Mouse (Mus musculus): ENCODE data around the gene Stkld1.
"Not testable (repeated sequence)": the region's sequence is repeated elsewhere in the genome, so short reads cannot be mapped to it uniquely, and the experiment has no call there.

The Stkld1 gene

DNA sequence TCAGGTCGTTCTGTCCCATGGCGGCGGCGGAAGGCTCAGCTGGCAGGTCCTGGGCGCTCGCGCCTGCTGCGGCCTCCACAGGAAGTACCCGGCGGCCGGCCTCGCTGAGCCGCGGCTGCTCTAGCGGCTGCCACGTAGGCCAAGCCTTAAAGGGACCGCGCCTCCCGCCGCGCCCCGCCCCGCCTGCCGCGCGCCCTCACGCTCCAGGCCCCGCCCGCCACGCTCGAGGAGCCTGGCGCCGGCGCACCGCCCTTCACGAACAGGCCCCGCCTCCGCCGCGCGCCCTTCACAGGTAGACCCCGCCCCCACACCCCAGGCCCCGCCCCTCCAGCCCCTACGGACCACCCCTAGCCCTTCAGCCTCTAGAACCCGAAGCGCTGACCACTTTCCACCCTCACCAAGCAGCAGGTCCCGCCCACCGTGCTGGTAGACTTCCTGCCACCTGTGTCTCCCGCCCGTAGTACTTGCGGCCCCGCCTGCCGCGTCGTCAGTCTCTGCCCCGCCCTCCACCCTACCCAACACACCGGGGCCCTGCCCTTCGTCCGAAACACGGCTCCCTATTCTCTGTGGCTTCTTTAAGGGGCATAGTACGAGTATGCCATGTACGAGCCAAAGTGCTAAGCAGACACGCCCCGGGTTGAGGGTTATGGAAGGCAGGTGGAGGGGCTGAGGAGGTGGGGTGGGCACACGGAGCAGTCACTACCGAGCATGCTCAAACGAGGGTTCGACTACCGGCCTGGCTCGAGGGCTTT is at the start of gene Stkld1, which contains the start of gene Surf4:
Gene Stkld1, plus strand, starts transcription at position 744 of the 752 bp plus-strand sequence.
Gene Surf4, minus strand, starts transcription at position 625 of the 752 bp plus-strand sequence.
- DNase-seq (ENCODE audit: low spot score in 2 of 2) = peak; percentile 76 to 91

DNA sequence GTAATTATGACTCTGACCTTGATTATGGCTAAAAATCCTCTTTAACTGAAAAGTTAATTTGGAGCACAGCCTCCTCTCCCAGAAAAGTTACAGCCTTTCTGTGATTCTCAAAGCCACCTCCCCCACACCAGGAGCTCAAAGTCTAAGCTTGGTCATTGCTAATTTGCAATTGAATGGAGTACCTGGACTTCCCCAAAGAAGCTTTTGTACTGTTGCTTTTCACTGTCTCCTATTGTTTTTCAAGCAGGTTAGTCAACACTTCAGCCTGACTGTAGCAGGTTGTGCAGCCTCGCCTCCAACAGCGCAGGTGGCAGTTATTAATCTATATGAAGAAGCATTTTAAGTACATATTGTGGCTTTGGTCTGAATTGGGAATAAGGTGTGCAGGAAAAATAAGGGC is 48.3 kb upstream of the Stkld1 start:
- DNase-seq (ENCODE audit: low spot score in 2 of 2) = not testable (repeated sequence)

- DNase-seq (ENCODE audit: low spot score in 2 of 2) = not testable (repeated sequence)
Observed at GRCm38 (mm10) chr2:26886170-26886569, 47.7 kb upstream of the Stkld1 start.

DNA sequence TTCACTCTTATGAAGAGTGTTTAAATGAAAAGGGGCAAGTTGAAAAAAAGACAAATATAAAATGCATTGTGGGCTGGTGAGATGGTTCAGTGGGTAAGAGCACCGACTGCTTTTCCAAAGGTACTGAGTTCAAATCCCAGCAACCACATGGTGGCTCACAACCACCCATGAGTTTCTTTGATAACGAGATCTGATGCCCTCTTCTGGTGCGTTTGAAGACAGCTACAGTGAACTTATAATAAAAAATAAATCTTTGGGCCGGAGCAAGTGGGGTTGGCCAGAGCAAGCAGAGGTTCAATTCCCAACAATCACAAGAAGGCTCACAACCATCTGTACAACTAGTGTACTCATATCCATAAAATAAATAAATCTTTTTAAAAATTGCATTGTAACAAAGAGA is 37.9 kb upstream of the Stkld1 start:
- no peak for DNase-seq (ENCODE audit: low spot score in 2 of 2)

DNA sequence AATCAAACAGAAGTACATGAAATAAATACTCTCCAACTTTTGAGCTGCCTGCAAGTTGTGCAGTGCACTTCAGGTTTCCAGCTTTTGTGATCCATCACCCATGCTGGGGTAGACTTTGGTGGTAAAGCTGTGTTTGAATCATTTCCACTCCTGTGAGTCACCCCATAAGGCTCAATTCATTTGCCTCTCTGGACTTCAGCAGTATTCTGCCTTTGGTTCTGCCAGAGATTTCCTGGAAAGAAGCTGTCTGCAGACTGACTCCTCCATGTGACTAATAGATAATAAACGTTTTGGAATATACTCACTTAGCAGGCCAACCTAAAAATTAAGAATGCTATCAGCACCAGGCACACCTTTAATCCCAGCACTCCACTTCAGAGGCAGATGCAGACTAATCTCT is 33.1 kb upstream of the Stkld1 start:
- no peak for DNase-seq (ENCODE audit: low spot score in 2 of 2)

- DNase-seq (ENCODE audit: low spot score in 2 of 2) = no peak
Observed at GRCm38 (mm10) chr2:26901834-26902400, 31.9 kb upstream of the Stkld1 start.

- DNase-seq (ENCODE audit: low spot score in 2 of 2) = peak; percentile 94 to 97
Observed at GRCm38 (mm10) chr2:26902467-26903220, 31.2 kb upstream of the Stkld1 start, which contains the start of gene Surf6. TSS of gene Surf6 (minus strand) at chr2:26902879.

DNA sequence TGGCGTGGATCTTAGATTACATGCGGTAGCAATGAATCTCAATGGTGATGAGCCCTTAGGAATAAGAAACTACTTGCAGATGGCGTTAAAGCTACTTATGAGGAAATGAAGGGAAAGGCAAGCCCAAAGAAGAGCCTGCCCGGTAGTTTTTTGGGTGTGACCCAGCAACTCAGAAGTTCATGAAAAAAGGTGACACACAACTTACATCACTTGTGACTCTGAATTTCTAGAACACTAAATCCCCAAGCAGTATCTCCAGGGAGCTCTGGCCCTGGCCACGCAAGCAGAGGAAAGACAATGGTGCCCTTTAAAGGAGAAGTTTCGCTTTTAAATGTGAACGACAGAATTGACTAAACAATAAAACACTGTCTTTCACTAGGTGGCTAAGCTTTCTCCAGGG is 30.5 kb upstream of the Stkld1 start:
- DNase-seq (ENCODE audit: low spot score in 2 of 2) = no peak

- no peak for DNase-seq (ENCODE audit: low spot score in 2 of 2)
Observed at GRCm38 (mm10) chr2:26905936-26906335, 27.9 kb upstream of the Stkld1 start.

DNA sequence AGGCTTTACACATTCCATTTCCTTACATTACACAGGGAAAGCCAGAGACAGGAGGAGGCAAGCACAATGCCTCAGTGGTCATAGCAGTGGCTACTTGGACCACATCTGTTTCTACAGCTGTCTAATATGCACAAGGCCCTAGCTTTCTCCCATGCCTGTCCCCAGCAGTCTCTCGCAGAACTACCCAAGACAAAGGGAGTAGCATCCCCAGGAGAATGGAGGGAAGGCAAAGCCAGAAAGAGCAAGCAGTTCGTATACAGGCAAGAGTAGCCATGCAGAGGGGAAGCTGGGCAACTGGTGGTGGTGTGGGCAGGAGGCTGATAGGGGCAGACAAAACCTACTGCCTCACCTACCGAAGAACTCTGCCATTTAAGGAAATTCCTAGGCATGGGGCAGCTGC is 27.4 kb upstream of the Stkld1 start:
- no peak for DNase-seq (ENCODE audit: low spot score in 2 of 2)

DNA sequence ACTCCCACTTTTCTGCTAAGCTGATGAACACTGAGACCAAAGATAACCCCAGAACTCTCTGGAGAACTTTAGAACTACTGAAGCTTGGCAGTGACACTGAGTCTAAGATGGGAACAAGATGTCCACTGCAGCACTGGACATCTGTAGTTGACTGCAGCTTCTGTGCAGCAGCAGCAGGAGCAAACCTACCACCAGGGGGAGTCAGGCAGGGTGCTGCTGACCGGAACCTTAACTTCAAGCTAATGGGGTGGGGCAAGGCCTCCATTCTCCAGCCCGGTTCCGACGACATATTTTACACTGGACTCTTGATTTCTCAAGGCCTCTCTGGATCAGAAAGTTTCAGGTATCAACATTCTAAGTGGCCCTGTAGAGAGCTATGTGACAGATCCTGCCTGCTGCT is 26.7 kb upstream of the Stkld1 start:
- DNase-seq (ENCODE audit: low spot score in 2 of 2) = no peak

GRCm38 (mm10) chr2:26908710-26909386 is 25.0 kb upstream of the Stkld1 start:
- DNase-seq (ENCODE audit: low spot score in 2 of 2) = no peak

DNA sequence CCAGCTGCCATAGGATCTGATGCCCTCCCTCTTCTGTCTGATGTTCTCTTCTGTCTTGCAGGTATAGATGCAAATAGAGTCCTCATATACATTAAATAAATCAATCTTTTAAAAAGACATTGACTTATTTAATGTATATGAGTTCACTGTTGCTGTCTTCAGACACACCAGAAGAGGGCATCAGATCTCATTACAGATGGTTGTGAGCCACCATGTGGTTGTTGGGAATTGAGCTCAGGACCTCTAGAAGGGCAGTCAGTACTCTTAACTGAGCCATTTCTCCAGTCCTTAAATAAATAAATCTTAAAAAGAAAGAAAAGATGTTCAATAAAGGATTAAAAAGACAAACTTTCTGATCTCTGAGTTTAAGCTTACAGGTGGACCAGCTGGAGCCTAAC is 24.5 kb upstream of the Stkld1 start:
- no peak for DNase-seq (ENCODE audit: low spot score in 2 of 2)

- peak; percentile 95 to 100 for DNase-seq (ENCODE audit: low spot score in 2 of 2)
Observed at GRCm38 (mm10) chr2:26910124-26910993, 23.5 kb upstream of the Stkld1 start, which contains the start of the genes Med22 and Rpl7a. TSS of gene Med22 (minus strand) at chr2:26910677. TSS of gene Rpl7a (plus strand) at chr2:26910764.

DNA sequence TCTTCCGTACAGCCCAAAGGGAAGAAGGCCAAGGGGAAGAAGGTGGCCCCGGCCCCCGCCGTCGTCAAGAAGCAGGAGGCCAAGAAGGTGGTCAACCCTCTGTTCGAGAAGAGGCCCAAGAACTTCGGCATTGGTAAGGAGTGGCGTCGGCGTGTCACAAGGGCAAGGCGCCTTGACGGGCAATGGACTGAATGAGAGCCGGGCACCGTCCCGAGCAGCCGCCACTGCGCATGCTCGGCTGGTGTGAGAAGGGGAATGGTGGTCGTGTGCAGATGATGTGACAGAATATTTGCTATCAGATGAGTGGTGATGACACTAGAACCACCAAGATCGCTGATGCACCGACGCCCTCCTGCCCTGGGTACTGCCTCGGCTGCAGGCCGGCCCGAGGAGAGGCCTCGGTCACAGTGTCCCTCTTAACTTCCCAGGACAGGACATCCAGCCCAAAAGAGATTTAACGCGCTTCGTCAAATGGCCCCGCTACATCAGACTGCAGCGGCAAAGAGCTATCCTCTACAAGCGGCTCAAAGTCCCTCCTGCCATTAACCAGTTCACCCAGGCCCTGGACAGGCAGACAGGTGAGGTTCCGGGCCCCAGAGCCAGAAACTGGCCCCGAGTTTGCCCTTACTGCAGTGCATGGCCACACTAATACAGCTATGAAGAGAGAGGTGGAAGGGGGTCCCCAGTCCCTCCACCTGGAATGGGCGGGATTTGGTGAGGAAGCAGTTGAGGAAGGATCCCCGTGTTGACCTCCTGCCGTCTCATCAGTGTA is 22.7 kb upstream of the Stkld1 start:
- DNase-seq (ENCODE audit: low spot score in 2 of 2) = peak in 1 of 2 experiments; percentile 54

- no peak for DNase-seq (ENCODE audit: low spot score in 2 of 2)
Observed at GRCm38 (mm10) chr2:26912253-26912770, 21.5 kb upstream of the Stkld1 start.

- no peak for DNase-seq (ENCODE audit: low spot score in 2 of 2)
Observed at GRCm38 (mm10) chr2:26913416-26914147, 20.3 kb upstream of the Stkld1 start.

GRCm38 (mm10) chr2:26914148-26914941 is 19.5 kb upstream of the Stkld1 start:
- DNase-seq (ENCODE audit: low spot score in 2 of 2) = no peak
